Mouse (Mus musculus) left cerebral cortex, postnatal 25 days (tissue): ENCODE measurements at regions not wholly inside any gene's neighbourhood (a gene's known extent, or its start where the extent isn't known, plus 50 kb on each side); places are given as distances from the start of the nearest gene placed in this dataset.

Experiments used
- DNase-seq, 2 experiments: peaks; one replicate each; pipeline ENCODE4 v3.0.0; 2022; ENCODE audit warnings: low spot score in 2 of 2, mixed read lengths in 1 of 2
- intact Hi-C: fragments of 180-260 bp; cut with DNase I; formaldehyde crosslinking; loops from one replicate; pipeline ENCODE4 v1.15.1; 2025

- intact Hi-C loops: no loop called here
- peak in 1 of 2 experiments; percentile 7 for DNase-seq
Observed at GRCm38 (mm10) chr2:50668789-50669188, 372.2 kb upstream of the Mmadhc start.

- intact Hi-C loops: no loop called here
- DNase-seq: no peak
Observed at GRCm38 (mm10) chr2:50667180-50667579, 370.6 kb upstream of the Mmadhc start.

GRCm38 (mm10) chr2:50662504-50662903, 365.9 kb upstream of the Mmadhc start:
- intact Hi-C loops: no loop called here
- no peak for DNase-seq

- intact Hi-C loops: no loop called here
- no peak for DNase-seq
Observed at GRCm38 (mm10) chr2:50660000-50660399, 363.4 kb upstream of the Mmadhc start.

- no peak for DNase-seq
- intact Hi-C loops: no loop called here
Observed at GRCm38 (mm10) chr2:50657826-50658225, 361.2 kb upstream of the Mmadhc start.

- intact Hi-C loops: no loop called here
Observed at GRCm38 (mm10) chr2:50656351-50656750, 359.8 kb upstream of the Mmadhc start.

GRCm38 (mm10) chr2:50654953-50655324, 358.3 kb upstream of the Mmadhc start:
- intact Hi-C loops: no loop called here
- peak; percentile 19 to 49 for DNase-seq

More at GRCm38 (mm10) chr2:50656351-50656750, 359.8 kb upstream of the Mmadhc start:
- no peak for DNase-seq

GRCm38 (mm10) chr2:50654221-50654952, 357.8 kb upstream of the Mmadhc start:
- no peak for DNase-seq
- intact Hi-C loops: no loop called here

- intact Hi-C loops: no loop called here
- no peak for DNase-seq
Observed at GRCm38 (mm10) chr2:50653121-50653615, 356.6 kb upstream of the Mmadhc start.

GRCm38 (mm10) chr2:50649656-50650055, 353.1 kb upstream of the Mmadhc start:
- no peak for DNase-seq
- intact Hi-C loops: no loop called here

- intact Hi-C loops: no loop called here
- no peak for DNase-seq
Observed at GRCm38 (mm10) chr2:50643219-50643618, 346.6 kb upstream of the Mmadhc start.

- no peak for DNase-seq
- intact Hi-C loops: no loop called here
Observed at GRCm38 (mm10) chr2:50642198-50642597, 345.6 kb upstream of the Mmadhc start.

GRCm38 (mm10) chr2:50635896-50636295, 339.3 kb upstream of the Mmadhc start:
- no peak for DNase-seq
- intact Hi-C loops: no loop called here

- no peak for DNase-seq
- intact Hi-C loops: no loop called here
Observed at GRCm38 (mm10) chr2:50631786-50632185, 335.2 kb upstream of the Mmadhc start.

- DNase-seq: no peak
- intact Hi-C loops: no loop called here
Observed at GRCm38 (mm10) chr2:50627501-50627900, 330.9 kb upstream of the Mmadhc start.

- intact Hi-C loops: no loop called here
- DNase-seq: no peak
Observed at GRCm38 (mm10) chr2:50625233-50625749, 328.7 kb upstream of the Mmadhc start.

- no peak for DNase-seq
- intact Hi-C loops: loop anchor here (5.0 kb wide), 1 partner anchor 538 kb away; the partner anchor contains the start of gene Rnd3
Observed at GRCm38 (mm10) chr2:50609086-50609485, 312.5 kb upstream of the Mmadhc start.

- peak in 1 of 2 experiments; percentile 13 for DNase-seq
- intact Hi-C loops: no loop called here
Observed at GRCm38 (mm10) chr2:50589195-50589594, 292.6 kb upstream of the Mmadhc start.

- intact Hi-C loops: no loop called here
- DNase-seq: no peak
Observed at GRCm38 (mm10) chr2:50588652-50589051, 292.1 kb upstream of the Mmadhc start.

GRCm38 (mm10) chr2:50586321-50587050, 289.9 kb upstream of the Mmadhc start:
- DNase-seq: no peak
- intact Hi-C loops: no loop called here

- intact Hi-C loops: no loop called here
- DNase-seq: peak in 1 of 2 experiments; percentile 70
Observed at GRCm38 (mm10) chr2:50579620-50580019, 283.0 kb upstream of the Mmadhc start.
